Mouse (Mus musculus) olfactory bulb, adult 2 months (tissue): ENCODE data around the gene Fggy.

Experiments
- CTCF ChIP-seq: fragments of 200-500 bp; IDR thresholded peaks from 2 replicates; pipeline ENCODE4 v1.5.1; 2012; ENCODE audit warnings: low read depth, mild to moderate bottlenecking, low read length, moderate library complexity; ENCODE audit not compliant: insufficient read depth
- POLR2A ChIP-seq: fragments of 200-500 bp; IDR thresholded peaks from 2 replicates; pipeline ENCODE4 v1.6.1; 2012; ENCODE audit warnings: mild to moderate bottlenecking, low read depth, low read length, moderate library complexity; ENCODE audit not compliant: insufficient read depth

GRCm38 (mm10) chr4:95821906-95822579, 264.7 kb downstream of the Fggy start:
- TF ChIP-seq CTCF (no peak), POLR2A (no peak)
